Mouse (Mus musculus) layer of hippocampus, postnatal 36 days (tissue): ENCODE measurements around the gene Cstf1. TPM values are rescaled to one million over a fixed set of nuclear protein-coding genes. Genes with fewer than 3 reads are reported as not detected.

ENCODE experiments used
- DNase-seq, 2 experiments: peaks; one replicate each; pipeline ENCODE4 v3.0.0; 2022
- total RNA-seq, 2 experiments: library from RNA; stranded (reverse); gene quantifications; 2 replicates each; pipeline ENCODE4 v1.2.3; 2021

Gene Cstf1
- total RNA-seq, 2 experiments from 2014 or later: 24.3 to 28.8 TPM

GRCm38 (mm10) chr2:172416876-172417275 lies 46.4 kb downstream of the Cstf1 start:
- DNase-seq: no peak

DNA sequence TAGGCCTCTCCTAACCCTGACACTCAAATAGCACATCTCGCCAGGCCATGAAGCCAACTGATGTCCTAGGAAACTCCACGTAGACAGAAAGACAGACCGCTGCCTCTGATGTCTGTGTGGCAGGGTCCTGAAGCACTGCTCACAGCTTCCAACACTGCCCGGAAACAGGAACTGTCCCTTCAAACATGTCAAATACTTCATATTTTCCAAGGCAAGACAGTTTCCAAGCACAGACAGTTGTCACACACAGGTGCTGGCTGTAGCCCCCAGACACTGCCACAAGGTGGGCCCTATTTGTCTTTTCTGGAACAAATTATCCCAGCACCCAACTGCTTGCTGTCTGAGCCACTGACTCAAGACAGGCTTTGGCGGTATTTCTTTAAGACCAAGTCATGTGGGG lies 47.7 kb downstream of the Cstf1 start:
- DNase-seq: no peak

GRCm38 (mm10) chr2:172430609-172431008 lies 60.1 kb downstream of the Cstf1 start:
- DNase-seq: no peak

Other genes starting within 250 kb of the Cstf1 start
- gene Mc3r, start 122.2 kb upstream of the Cstf1 start, total RNA-seq: not detected
- gene Fam210b, start 25.1 kb upstream of the Cstf1 start, total RNA-seq: 10 to 100 TPM; 22.8 to 24.2 TPM
- 1 to 10 TPM; 2.2 to 2.4 TPM for gene Aurka, start 146 bp upstream of the Cstf1 start, total RNA-seq
- gene Cass4, start 23.1 kb downstream of the Cstf1 start, total RNA-seq: under 1 TPM; 0.35 TPM
- 10 to 100 TPM; 67.2 to 69.7 TPM for gene Rtf2, start 69.9 kb downstream of the Cstf1 start, total RNA-seq
- not detected for gene Gcnt7, start 87.9 kb downstream of the Cstf1 start, total RNA-seq
- not detected for gene Fam209, start 101.8 kb downstream of the Cstf1 start, total RNA-seq
- gene Tfap2c, start 178.9 kb downstream of the Cstf1 start, total RNA-seq: under 1 TPM; 0.30 to 0.37 TPM